In genomic region chr12:84154786-84155522, GRCm38 (mm10) we compare ENCODE assay signal across 9 mouse cellular contexts. TPM values are rescaled to one million over a fixed set of nuclear protein-coding genes. Genes with fewer than 3 reads are reported as not detected.
DNase-seq lines count a peak whose midpoint lies in the region; ATAC-seq lines count a peak whose summit lies in the region.
"Had no signal": no experiment of that assay in that cellular context is flagged by ENCODE, and none has a peak within 500 bp of the region (broad histone marks: within the 10 kb centered on the region; RNA-seq: fewer than 3 reads in every experiment).

No protein-coding gene starts in this region.

- 0 out of 2 replicates have a peak, but pooled peaks have one; percentile 21 for ATAC-seq in frontal cortex, adult (ENCODE audit: low TSS enrichment)

- DNase-seq in frontal cortex, adult 2 months (ENCODE audit: extremely low spot score in 1 of 2, low spot score in 1 of 2) = no peak
- peak; percentile 43 to 66 for DNase-seq in adrenal gland, postnatal 36 days
- peak; percentile 71 for DNase-seq in gastrocnemius, postnatal 25 days
- DNase-seq in kidney, postnatal 25 days = peak; percentile 89 to 92
- DNase-seq in right cerebral cortex, adult 2 months (ENCODE audit: low spot score in 2 of 2) = no peak
- DNase-seq in layer of hippocampus, postnatal 36 days = no peak
- no peak for DNase-seq in thymus, postnatal 36 days
- DNase-seq: B cell, adult 2 months had no signal

RNA-seq across cellular contexts. Expression of gene Pnma1, which starts 6.7 kb away (rescaled TPM):
- polyA plus RNA-seq in frontal cortex, adult 2 months (2012; rRNA removed) = 4.4 and 5.3 TPM in 2 replicates
- under 1 TPM; 0.23 to 0.26 TPM for total RNA-seq in adrenal gland, postnatal 36 days (2021)
- under 1 TPM; 0.10 to 0.24 TPM for total RNA-seq in gastrocnemius, postnatal 25 days (2021)
- total RNA-seq in layer of hippocampus, postnatal 36 days (2021) = 1 to 10 TPM; 2.3 to 2.8 TPM

RNA-seq across cellular contexts. Expression of gene Dnal1, which starts 40.8 kb away (rescaled TPM):
- 52.9 and 55.1 TPM in 2 replicates for polyA plus RNA-seq in frontal cortex, adult 2 months (2012; rRNA removed)
- 10 to 100 TPM; 14.1 to 19.5 TPM for total RNA-seq in adrenal gland, postnatal 36 days (2021)
- 1 to 10 TPM; 6.9 to 7.2 TPM for total RNA-seq in gastrocnemius, postnatal 25 days (2021)
- total RNA-seq in layer of hippocampus, postnatal 36 days (2021) = 100 to 1,000 TPM; 104 to 112 TPM

RNA-seq across cellular contexts. Expression of gene Acot6, which starts 54.5 kb away (rescaled TPM):
- 5.8 and 5.9 TPM in 2 replicates for polyA plus RNA-seq in frontal cortex, adult 2 months (2012; rRNA removed)
- 1 to 10 TPM; 4.5 to 4.6 TPM for total RNA-seq in adrenal gland, postnatal 36 days (2021)
- 1 to 10 TPM; 1.5 to 1.6 TPM for total RNA-seq in gastrocnemius, postnatal 25 days (2021)
- 1 to 10 TPM; 4.6 to 5.0 TPM for total RNA-seq in layer of hippocampus, postnatal 36 days (2021)

Comparison
In these comparisons a context has a peak if more than half of its experiments do, and no peak if none do; other contexts are left out.
1. DNase-seq: peak in adrenal gland, postnatal 36 days (2 of 2), gastrocnemius, postnatal 25 days (single experiment) and kidney, postnatal 25 days (2 of 2); none in frontal cortex, adult 2 months (0 of 2), right cerebral cortex, adult 2 months (0 of 2), layer of hippocampus, postnatal 36 days (0 of 2) and thymus, postnatal 36 days (0 of 2).
2. RNA of gene Dnal1, which starts 40.8 kb away (total RNA-seq): 104 to 112 TPM in layer of hippocampus, postnatal 36 days; 14.1 to 19.5 TPM in adrenal gland, postnatal 36 days and 6.9 to 7.2 TPM in gastrocnemius, postnatal 25 days; every median in the first group is over 4 times any median in the second.